ENCODE assay signal across 13 mouse cellular contexts in the genomic region with DNA sequence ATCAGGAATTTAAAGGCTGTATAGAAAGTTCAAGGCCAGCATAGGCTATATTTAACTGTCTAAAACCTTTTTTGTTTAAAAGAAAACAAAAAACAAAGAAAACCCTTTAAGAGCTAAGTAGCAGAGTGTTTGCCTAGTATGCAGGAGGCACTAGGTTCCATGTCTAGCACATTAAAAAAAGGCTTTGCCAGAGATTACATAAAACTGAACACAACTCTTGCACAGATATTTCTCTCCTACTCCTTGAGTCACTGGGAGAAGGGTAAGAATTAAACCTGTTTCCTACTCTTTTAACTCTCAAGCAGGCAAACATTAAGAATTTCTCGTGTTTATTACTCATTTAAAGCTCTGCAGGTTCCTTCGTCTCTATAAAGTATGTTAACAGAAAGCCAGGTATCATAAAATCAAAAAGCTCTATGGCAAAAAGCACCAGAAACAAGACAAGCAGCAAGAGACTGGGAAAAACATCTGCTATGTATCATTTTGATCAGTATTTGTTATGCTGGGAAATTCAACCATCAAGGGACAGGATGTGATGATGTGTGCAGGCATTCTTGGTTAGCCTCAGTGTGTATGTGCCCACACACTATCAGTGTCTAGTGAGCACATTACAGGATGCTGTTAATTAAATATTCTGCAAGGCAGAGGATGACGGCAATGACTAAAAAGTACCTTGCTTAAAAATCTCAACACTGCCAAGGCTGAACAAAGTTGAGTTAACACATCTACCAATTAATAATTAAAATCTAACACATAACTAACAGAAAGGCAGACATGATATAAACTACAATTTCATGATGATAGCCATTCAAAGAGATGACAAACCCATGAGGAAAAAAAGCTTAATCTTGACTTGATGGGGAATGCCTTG. TPM values are rescaled to one million over a fixed set of nuclear protein-coding genes. Genes with fewer than 3 reads are reported as not detected.
DNase-seq lines count a peak whose midpoint lies in the region; ATAC-seq and TF ChIP-seq lines count a peak whose summit lies in the region.
"Had no signal": no experiment of that assay in that cellular context is flagged by ENCODE, and none has a peak within 500 bp of the region (broad histone marks: within the 10 kb centered on the region; RNA-seq: fewer than 3 reads in every experiment).

No protein-coding gene starts in this region.

- H3K36me3 ChIP-seq in heart, postnatal 0 days (replicated peaks; ENCODE audit: control insufficient read depth, insufficient read depth, low read length): peaks cover 31% of the 10 kb centered on the region
- H3K36me3 ChIP-seq in midbrain, embryonic 11.5 days (ENCODE audit: control insufficient read depth, insufficient read depth, low read length): peaks cover 2% of the 10 kb centered on the region
- peaks cover 54% of the 10 kb centered on the region for H3K36me3 ChIP-seq in midbrain, embryonic 10.5 days
- H3K36me3 ChIP-seq in splenic B cell, adult 2 months (ENCODE audit: control insufficient read depth, insufficient read depth, low read length, poor library complexity, severe bottlenecking): peaks cover 7% of the 10 kb centered on the region
- peaks cover 17% of the 10 kb centered on the region for H3K36me3 ChIP-seq in lung, postnatal 0 days (ENCODE audit: insufficient read depth, low read length)

- WGBS in heart, postnatal 0 days: 60% methylated on average over 3 of the region's 3 CpGs
- WGBS in midbrain, embryonic 11.5 days: 88% methylated on average over 3 of the region's 3 CpGs
- 91% methylated on average over 3 of the region's 3 CpGs for WGBS in midbrain, embryonic 10.5 days
- WGBS in lung, postnatal 0 days: 53% methylated on average over 3 of the region's 3 CpGs

- no peak for ATAC-seq in heart, postnatal 0 days (ENCODE audit: insufficient read depth, low read depth)
- no peak for ATAC-seq in midbrain, embryonic 11.5 days (ENCODE audit: low FRiP score)
- ATAC-seq in lung, postnatal 0 days: no peak
- ATAC-seq: forebrain, embryonic 13.5 days had no signal

- intact Hi-C loops in heart, postnatal 10 days (cut with DNase I): no loop called here

- H3K4me3 ChIP-seq in heart, postnatal 0 days (ENCODE audit: low read depth, low read length): no peak overlapping the region
- H3K4me3 ChIP-seq in midbrain, embryonic 11.5 days (ENCODE audit: low read depth, low read length): no peak overlapping the region
- H3K4me3 ChIP-seq in midbrain, embryonic 10.5 days: no peak overlapping the region
- H3K4me3 ChIP-seq in lung, postnatal 0 days (ENCODE audit: low read depth, low read length): no peak overlapping the region
- H3K4me3 ChIP-seq: forebrain, embryonic 13.5 days; hindbrain, embryonic 10.5 days had no signal

- TF ChIP-seq EP300 in heart, postnatal 0 days (IDR thresholded peaks at IDR 0.05; ENCODE audit: low read depth): no peak
- no peak for TF ChIP-seq EP300 in lung, postnatal 0 days (IDR thresholded peaks at IDR 0.05)

- H3K9ac ChIP-seq in heart, postnatal 0 days (replicated peaks; ENCODE audit: low read depth, low read length): no peak overlapping the region
- no peak overlapping the region for H3K9ac ChIP-seq in midbrain, embryonic 11.5 days (ENCODE audit: low read length)
- H3K9ac ChIP-seq in lung, postnatal 0 days (replicated peaks; ENCODE audit: low read depth): no peak overlapping the region
- H3K9ac ChIP-seq: forebrain, embryonic 13.5 days had no signal

- H3K9me3 ChIP-seq in heart, postnatal 0 days (replicated peaks; ENCODE audit: control insufficient read depth, low read length): no peaks in the 10 kb centered on the region
- no peaks in the 10 kb centered on the region for H3K9me3 ChIP-seq in midbrain, embryonic 11.5 days (ENCODE audit: control insufficient read depth, low read length)
- no peaks in the 10 kb centered on the region for H3K9me3 ChIP-seq in midbrain, embryonic 10.5 days (replicated peaks)
- H3K9me3 ChIP-seq in lung, postnatal 0 days (ENCODE audit: low read length): no peaks in the 10 kb centered on the region
- H3K9me3 ChIP-seq: forebrain, embryonic 13.5 days; hindbrain, embryonic 10.5 days had no signal

- TF ChIP-seq CTCF in heart, postnatal 0 days (IDR thresholded peaks at IDR 0.05; ENCODE audit: low read depth): no peak
- no peak for TF ChIP-seq CTCF in lung, postnatal 0 days (IDR thresholded peaks at IDR 0.05)

- no peak overlapping the region for H3K4me2 ChIP-seq in heart, postnatal 0 days (ENCODE audit: low read depth, low read length)
- no peak overlapping the region for H3K4me2 ChIP-seq in midbrain, embryonic 11.5 days
- H3K4me2 ChIP-seq in lung, postnatal 0 days (replicated peaks; ENCODE audit: low read depth, low read length): no peak overlapping the region
- H3K4me2 ChIP-seq: forebrain, embryonic 13.5 days had no signal

- peak overlapping the region; percentile 43; the same call in 1 of the 2 replicates for H3K27ac ChIP-seq in heart, postnatal 0 days (ENCODE audit: low read depth)
- H3K27ac ChIP-seq in midbrain, embryonic 11.5 days (ENCODE audit: low read depth, low read length): no peak overlapping the region
- H3K27ac ChIP-seq in midbrain, embryonic 10.5 days (replicated peaks): no peak overlapping the region
- no peak overlapping the region for H3K27ac ChIP-seq in lung, postnatal 0 days (ENCODE audit: low read length)
- H3K27ac ChIP-seq: forebrain, embryonic 13.5 days; hindbrain, embryonic 10.5 days had no signal

- DNase-seq in heart, postnatal 0 days (ENCODE audit: low spot score): no peak
- no peak for DNase-seq in heart, postnatal 10 days
- peak; percentile 28 for DNase-seq in midbrain, embryonic 11.5 days (ENCODE audit: low spot score, missing footprints)
- DNase-seq in midbrain, embryonic 10.5 days (ENCODE audit: low spot score): no peak
- DNase-seq in adipocyte (ENCODE audit: low spot score): peak; percentile 67
- DNase-seq in splenic B cell, adult 2 months (ENCODE audit: low read depth, low spot score): peak; percentile 18
- no peak for DNase-seq in lung, postnatal 0 days (ENCODE audit: low spot score)
- DNase-seq in left cerebral cortex, adult 11 months (ENCODE audit: low spot score): no peak
- DNase-seq: gastrocnemius, postnatal 36 days; kidney, postnatal 4 days; left cerebral cortex, postnatal 4 days had no signal

- H3K4me1 ChIP-seq in heart, postnatal 0 days (ENCODE audit: control insufficient read depth, insufficient read depth): peaks cover 10% of the 10 kb centered on the region
- no peaks in the 10 kb centered on the region for H3K4me1 ChIP-seq in midbrain, embryonic 11.5 days (ENCODE audit: control insufficient read depth, insufficient read depth, low read length)
- no peaks in the 10 kb centered on the region for H3K4me1 ChIP-seq in midbrain, embryonic 10.5 days
- peaks cover 3% of the 10 kb centered on the region; the same call in 1 of the 2 replicates for H3K4me1 ChIP-seq in lung, postnatal 0 days (ENCODE audit: insufficient read depth, low read depth, low read length)
- H3K4me1 ChIP-seq: hindbrain, embryonic 10.5 days had no signal

- no peaks in the 10 kb centered on the region for H3K27me3 ChIP-seq in heart, postnatal 0 days (ENCODE audit: control insufficient read depth, insufficient read depth, low read length)
- H3K27me3 ChIP-seq in midbrain, embryonic 11.5 days (ENCODE audit: control insufficient read depth, insufficient read depth, low read length): no peaks in the 10 kb centered on the region
- H3K27me3 ChIP-seq in midbrain, embryonic 10.5 days (ENCODE audit: low read depth, poor library complexity, severe bottlenecking): no peaks in the 10 kb centered on the region
- no peaks in the 10 kb centered on the region for H3K27me3 ChIP-seq in splenic B cell, adult 2 months (ENCODE audit: control insufficient read depth, insufficient read depth, low read length, poor library complexity, severe bottlenecking)
- no peaks in the 10 kb centered on the region for H3K27me3 ChIP-seq in lung, postnatal 0 days (replicated peaks; ENCODE audit: insufficient read depth, low read length)
- H3K27me3 ChIP-seq: forebrain, embryonic 13.5 days had no signal

RNA-seq across cellular contexts. Expression of gene Ccl25, which starts 11.5 kb away (rescaled TPM):
- total RNA-seq in heart, postnatal 0 days (2014; rRNA removed; ENCODE audit: low replicate concordance): 7.9 and 10.7 TPM in 2 replicates
- 5.8 and 6.1 TPM in 2 replicates for polyA plus RNA-seq in heart, postnatal 0 days (2015; fragmentation: Nextera tagmentation; extraction: Ambion mirVana)
- 1 to 10 TPM; 4.9 to 6.3 TPM for total RNA-seq in heart, postnatal 10 days (2021)
- 15.7 and 17.8 TPM in 2 replicates for polyA plus RNA-seq in midbrain, embryonic 11.5 days (2014; fragmentation: Nextera tagmentation; extraction: Ambion mirVana)
- 23.2 and 24.5 TPM in 2 replicates for polyA plus RNA-seq in midbrain, embryonic 10.5 days (2016; fragmentation: Nextera tagmentation; extraction: Ambion mirVana)
- 4.3 and 4.9 TPM in 2 replicates for polyA plus RNA-seq in lung, postnatal 0 days (2015; fragmentation: Nextera tagmentation; extraction: Ambion mirVana)

RNA-seq across cellular contexts. Expression of gene Elavl1, which starts 11.7 kb away (rescaled TPM):
- total RNA-seq in heart, postnatal 0 days (2014; rRNA removed; ENCODE audit: low replicate concordance): 61.1 and 64.4 TPM in 2 replicates
- polyA plus RNA-seq in heart, postnatal 0 days (2015; fragmentation: Nextera tagmentation; extraction: Ambion mirVana): 93.3 and 97.0 TPM in 2 replicates
- 10 to 100 TPM; 71.1 to 83.2 TPM for total RNA-seq in heart, postnatal 10 days (2021)
- 366 and 369 TPM in 2 replicates for polyA plus RNA-seq in midbrain, embryonic 11.5 days (2014; fragmentation: Nextera tagmentation; extraction: Ambion mirVana)
- polyA plus RNA-seq in midbrain, embryonic 10.5 days (2016; fragmentation: Nextera tagmentation; extraction: Ambion mirVana): 339 and 364 TPM in 2 replicates
- 90.9 and 110 TPM in 2 replicates for polyA plus RNA-seq in lung, postnatal 0 days (2015; fragmentation: Nextera tagmentation; extraction: Ambion mirVana)

RNA-seq across cellular contexts. Expression of gene Timm44, which starts 37.8 kb away (rescaled TPM):
- 95.0 and 120 TPM in 2 replicates for total RNA-seq in heart, postnatal 0 days (2014; rRNA removed; ENCODE audit: low replicate concordance)
- 74.7 and 78.8 TPM in 2 replicates for polyA plus RNA-seq in heart, postnatal 0 days (2015; fragmentation: Nextera tagmentation; extraction: Ambion mirVana)
- 100 to 1,000 TPM; 107 to 112 TPM for total RNA-seq in heart, postnatal 10 days (2021)
- polyA plus RNA-seq in midbrain, embryonic 11.5 days (2014; fragmentation: Nextera tagmentation; extraction: Ambion mirVana): 67.4 and 70.7 TPM in 2 replicates
- polyA plus RNA-seq in midbrain, embryonic 10.5 days (2016; fragmentation: Nextera tagmentation; extraction: Ambion mirVana): 61.9 and 66.9 TPM in 2 replicates
- 30.7 and 36.1 TPM in 2 replicates for polyA plus RNA-seq in lung, postnatal 0 days (2015; fragmentation: Nextera tagmentation; extraction: Ambion mirVana)

RNA-seq across cellular contexts. Expression of gene Ctxn1, which starts 54.4 kb away (rescaled TPM):
- total RNA-seq in heart, postnatal 0 days (2014; rRNA removed; ENCODE audit: low replicate concordance): 10.4 and 12.5 TPM in 2 replicates
- 13.2 and 13.7 TPM in 2 replicates for polyA plus RNA-seq in heart, postnatal 0 days (2015; fragmentation: Nextera tagmentation; extraction: Ambion mirVana)
- 1 to 10 TPM; 4.5 to 5.6 TPM for total RNA-seq in heart, postnatal 10 days (2021)
- 97.9 and 110 TPM in 2 replicates for polyA plus RNA-seq in midbrain, embryonic 11.5 days (2014; fragmentation: Nextera tagmentation; extraction: Ambion mirVana)
- 122 and 148 TPM in 2 replicates for polyA plus RNA-seq in midbrain, embryonic 10.5 days (2016; fragmentation: Nextera tagmentation; extraction: Ambion mirVana)
- 35.1 and 38.4 TPM in 2 replicates for polyA plus RNA-seq in lung, postnatal 0 days (2015; fragmentation: Nextera tagmentation; extraction: Ambion mirVana)

Comparison
In these comparisons a context has a peak if more than half of its experiments do, and no peak if none do; other contexts are left out.
1. DNase-seq: peak in midbrain, embryonic 11.5 days (single experiment), adipocyte (single experiment) and splenic B cell, adult 2 months (single experiment); none in heart, postnatal 0 days (single experiment), heart, postnatal 10 days (0 of 2), midbrain, embryonic 10.5 days (single experiment), lung, postnatal 0 days (single experiment) and left cerebral cortex, adult 11 months (single experiment).